Mouse (Mus musculus) kidney, postnatal 25 days (tissue): Measurements from ENCODE around the gene Ccdc175.
A peak's percentile ranks its signal among the peaks of the same experiment; 100 is the strongest.

Source experiments
- DNase-seq, 2 experiments: peaks; one replicate each; pipeline ENCODE4 v3.0.0; 2021; ENCODE audit warnings: mixed read lengths in 2 of 2

Ccdc175 gene

GRCm38 (mm10) chr12:72096966-72097365 is 87.9 kb downstream of the Ccdc175 start:
- DNase-seq = no peak

GRCm38 (mm10) chr12:72089802-72090201 is 95.0 kb downstream of the Ccdc175 start:
- no peak for DNase-seq

GRCm38 (mm10) chr12:72086166-72086825 is 98.5 kb downstream of the Ccdc175 start:
- no peak for DNase-seq

GRCm38 (mm10) chr12:72085329-72086165 is 99.3 kb downstream of the Ccdc175 start, which contains the start of the genes L3hypdh and Jkamp:
L3hypdh (minus strand) TSS chr12:72085439.
Jkamp (plus strand) TSS chr12:72085589.
- peak; percentile 100 for DNase-seq

GRCm38 (mm10) chr12:72085024-72085328 is 99.9 kb downstream of the Ccdc175 start:
- DNase-seq = no peak

GRCm38 (mm10) chr12:72084261-72085023 is 100.4 kb downstream of the Ccdc175 start:
- peak; percentile 84 to 94 for DNase-seq

GRCm38 (mm10) chr12:72083265-72083664 is 101.6 kb downstream of the Ccdc175 start:
- no peak for DNase-seq

GRCm38 (mm10) chr12:72082370-72082769 is 102.5 kb downstream of the Ccdc175 start:
- DNase-seq = peak; percentile 44 to 67

GRCm38 (mm10) chr12:72081961-72082360 is 102.9 kb downstream of the Ccdc175 start:
- DNase-seq = no peak

GRCm38 (mm10) chr12:72078248-72078647 is 106.6 kb downstream of the Ccdc175 start:
- peak; percentile 25 to 64 for DNase-seq

GRCm38 (mm10) chr12:72070327-72071269 is 114.2 kb downstream of the Ccdc175 start, which contains the start of gene Gpr135:
Gpr135 (minus strand) TSS chr12:72071125.
- DNase-seq = peak; percentile 81 to 83

- DNase-seq = peak in 1 of 2 experiments; percentile 16
Observed at GRCm38 (mm10) chr12:72069626-72070326, 115.1 kb downstream of the Ccdc175 start.

- DNase-seq = no peak
Observed at GRCm38 (mm10) chr12:72057780-72058179, 127.0 kb downstream of the Ccdc175 start.

GRCm38 (mm10) chr12:72053851-72054250 is 131.0 kb downstream of the Ccdc175 start:
- DNase-seq = no peak

- peak in 1 of 2 experiments; percentile 39 for DNase-seq
Observed at GRCm38 (mm10) chr12:72053303-72053702, 131.5 kb downstream of the Ccdc175 start.

GRCm38 (mm10) chr12:72052571-72052970 is 132.3 kb downstream of the Ccdc175 start:
- DNase-seq = no peak
